Comparison of ENCODE assay signal across 9 mouse cellular contexts in the genomic region with DNA sequence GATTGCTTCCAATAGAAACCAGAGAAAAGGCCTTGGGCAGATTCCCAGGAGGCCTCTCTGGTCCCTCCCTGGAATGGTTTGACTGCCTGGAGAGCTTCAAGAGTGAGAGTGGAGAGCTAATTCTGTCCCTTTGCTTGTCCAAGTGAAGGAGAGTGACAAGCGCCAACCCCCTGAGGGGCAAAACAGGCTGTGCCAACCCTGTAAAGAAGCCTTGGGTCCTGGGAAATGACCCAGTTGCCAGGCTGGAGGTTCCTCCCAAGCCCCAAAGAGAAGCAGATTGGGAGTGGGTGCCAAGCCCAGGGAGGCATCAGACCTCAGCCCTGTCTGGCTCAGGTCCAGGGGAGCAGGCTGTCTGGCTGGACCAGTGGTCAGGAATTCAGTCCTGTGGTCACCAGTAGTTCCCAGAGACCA. TPM values are rescaled to one million over a fixed set of nuclear protein-coding genes. Genes with fewer than 3 reads are reported as not detected.
DNase-seq lines count a peak whose midpoint lies in the region; ATAC-seq and TF ChIP-seq lines count a peak whose summit lies in the region.
"Had no signal": no experiment of that assay in that cellular context is flagged by ENCODE, and none has a peak within 500 bp of the region (broad histone marks: within the 10 kb centered on the region; RNA-seq: fewer than 3 reads in every experiment).

No protein-coding gene starts in this region.

- TF ChIP-seq POLR2A in spleen, adult 2 months (IDR thresholded peaks at IDR 0.05; ENCODE audit: low read depth, low read length), result no peak

- no peaks in the 10 kb centered on the region for H3K4me1 ChIP-seq in spleen, adult 2 months (ENCODE audit: control insufficient read depth, insufficient read depth, insufficient read length)
- H3K4me1 ChIP-seq in embryonic facial prominence, embryonic 15.5 days, result peaks cover 26% of the 10 kb centered on the region
- peaks cover 38% of the 10 kb centered on the region for H3K4me1 ChIP-seq in heart, embryonic 13.5 days
- peaks cover 22% of the 10 kb centered on the region for H3K4me1 ChIP-seq in stomach, embryonic 15.5 days
- H3K4me1 ChIP-seq: liver, embryonic 15.5 days had no signal

- no peak for DNase-seq in spleen, adult 2 months (ENCODE audit: low read depth in 1 of 2, low spot score in 2 of 2)
- no peak for DNase-seq in spleen, postnatal 4 days (ENCODE audit: low spot score in 2 of 2)
- DNase-seq in kidney, postnatal 25 days, result peak; percentile 95
- peak; percentile 75 for DNase-seq in lung, postnatal 10 days
- DNase-seq in B cell, adult 2 months, result no peak

- no peaks in the 10 kb centered on the region for H3K36me3 ChIP-seq in spleen, adult 2 months (ENCODE audit: control insufficient read depth, insufficient read depth, low read length)
- H3K36me3 ChIP-seq in embryonic facial prominence, embryonic 15.5 days, result peaks cover 17% of the 10 kb centered on the region; the same call in 1 of the 2 replicates
- peaks cover 24% of the 10 kb centered on the region for H3K36me3 ChIP-seq in heart, embryonic 13.5 days
- H3K36me3 ChIP-seq in stomach, embryonic 15.5 days, result no peaks in the 10 kb centered on the region

- no peak for TF ChIP-seq CTCF in spleen, adult 2 months (IDR thresholded peaks at IDR 0.05; ENCODE audit: extremely low read depth, insufficient read depth, insufficient read length, insufficient replicate concordance)

- no peak overlapping the region for H3K4me3 ChIP-seq in spleen, adult 2 months (ENCODE audit: extremely low read depth, insufficient read depth, insufficient read length)
- no peak overlapping the region for H3K4me3 ChIP-seq in embryonic facial prominence, embryonic 15.5 days (replicated peaks)
- H3K4me3 ChIP-seq in heart, embryonic 13.5 days, result no peak overlapping the region
- H3K4me3 ChIP-seq in stomach, embryonic 15.5 days (replicated peaks), result no peak overlapping the region
- H3K4me3 ChIP-seq: liver, embryonic 15.5 days had no signal

- H3K9me3 ChIP-seq in embryonic facial prominence, embryonic 15.5 days (replicated peaks), result no peaks in the 10 kb centered on the region
- no peaks in the 10 kb centered on the region for H3K9me3 ChIP-seq in heart, embryonic 13.5 days
- no peaks in the 10 kb centered on the region for H3K9me3 ChIP-seq in stomach, embryonic 15.5 days
- H3K9me3 ChIP-seq: liver, embryonic 15.5 days had no signal

- H3K4me2 ChIP-seq in embryonic facial prominence, embryonic 15.5 days (replicated peaks), result no peak overlapping the region
- H3K4me2 ChIP-seq in heart, embryonic 13.5 days, result peak overlapping the region; percentile 39
- H3K4me2 ChIP-seq in stomach, embryonic 15.5 days, result no peak overlapping the region
- H3K4me2 ChIP-seq: liver, embryonic 15.5 days had no signal

- H3K27ac ChIP-seq in spleen, adult 2 months (ENCODE audit: insufficient read depth, low read length), result peak overlapping the region; percentile 52
- peak overlapping the region; percentile 80 for H3K27ac ChIP-seq in embryonic facial prominence, embryonic 15.5 days (replicated peaks)
- H3K27ac ChIP-seq in heart, embryonic 13.5 days (replicated peaks), result peak overlapping the region; percentile 86
- H3K27ac ChIP-seq in stomach, embryonic 15.5 days, result peak overlapping the region; percentile 76
- H3K27ac ChIP-seq: liver, embryonic 15.5 days had no signal

- H3K9ac ChIP-seq in embryonic facial prominence, embryonic 15.5 days, result no peak overlapping the region
- H3K9ac ChIP-seq in heart, embryonic 13.5 days, result peak overlapping the region; percentile 8; the same call in 1 of the 2 replicates
- H3K9ac ChIP-seq in stomach, embryonic 15.5 days, result no peak overlapping the region
- H3K9ac ChIP-seq: liver, embryonic 15.5 days had no signal

- ATAC-seq in embryonic facial prominence, embryonic 15.5 days (ENCODE audit: insufficient number of reproducible peaks, low FRiP score, low TSS enrichment, low read depth), result peak; percentile 40
- ATAC-seq in heart, embryonic 13.5 days (ENCODE audit: extremely low read depth, insufficient number of reproducible peaks, low FRiP score, low TSS enrichment), result no peak
- ATAC-seq in stomach, embryonic 15.5 days (ENCODE audit: insufficient read depth, low FRiP score, low read depth), result no peak

- H3K27me3 ChIP-seq in spleen, adult 2 months (ENCODE audit: control insufficient read depth, insufficient read depth, low read length), result no peaks in the 10 kb centered on the region
- H3K27me3 ChIP-seq in embryonic facial prominence, embryonic 15.5 days, result no peaks in the 10 kb centered on the region
- H3K27me3 ChIP-seq in heart, embryonic 13.5 days (replicated peaks), result 0 out of 2 replicates have a peak, but pooled peaks cover 6% of the 10 kb centered on the region
- no peaks in the 10 kb centered on the region for H3K27me3 ChIP-seq in stomach, embryonic 15.5 days (replicated peaks)
- H3K27me3 ChIP-seq: liver, embryonic 15.5 days had no signal

- WGBS in spleen, adult 2 months, result 86% methylated on average over 1 of the region's 1 CpGs
- WGBS in embryonic facial prominence, embryonic 15.5 days, result 63% methylated on average over 1 of the region's 1 CpGs
- 53% methylated on average over 1 of the region's 1 CpGs for WGBS in heart, embryonic 13.5 days
- WGBS in stomach, embryonic 15.5 days, result 93% methylated on average over 1 of the region's 1 CpGs

RNA-seq across cellular contexts. Expression of gene Dhrs3, which starts 37.2 kb away (rescaled TPM):
- 33.9 and 41.3 TPM in 2 replicates for polyA plus RNA-seq in spleen, adult 2 months (2012; rRNA removed)
- polyA plus RNA-seq in embryonic facial prominence, embryonic 15.5 days (2015; fragmentation: Nextera tagmentation; extraction: Ambion mirVana), result 73.3 and 75.7 TPM in 2 replicates
- 37.4 and 45.8 TPM in 2 replicates for polyA plus RNA-seq in heart, embryonic 13.5 days (2015; fragmentation: Nextera tagmentation; extraction: Ambion mirVana)
- 112 and 117 TPM in 2 replicates for polyA plus RNA-seq in stomach, embryonic 15.5 days (2015; fragmentation: Nextera tagmentation; extraction: Ambion mirVana)

Comparison
In these comparisons a context has a peak if more than half of its experiments do, and no peak if none do; other contexts are left out.
1. DNase-seq: peak in kidney, postnatal 25 days (2 of 2) and lung, postnatal 10 days (single experiment); none in spleen, adult 2 months (0 of 2), spleen, postnatal 4 days (0 of 2) and B cell, adult 2 months (0 of 2).
2. Peak in every context shown above with its lines, with median percentiles within 50 percentile points of each other: H3K27ac ChIP-seq.